Mouse (Mus musculus): Measurements from ENCODE around the gene Colec11.

DNA sequence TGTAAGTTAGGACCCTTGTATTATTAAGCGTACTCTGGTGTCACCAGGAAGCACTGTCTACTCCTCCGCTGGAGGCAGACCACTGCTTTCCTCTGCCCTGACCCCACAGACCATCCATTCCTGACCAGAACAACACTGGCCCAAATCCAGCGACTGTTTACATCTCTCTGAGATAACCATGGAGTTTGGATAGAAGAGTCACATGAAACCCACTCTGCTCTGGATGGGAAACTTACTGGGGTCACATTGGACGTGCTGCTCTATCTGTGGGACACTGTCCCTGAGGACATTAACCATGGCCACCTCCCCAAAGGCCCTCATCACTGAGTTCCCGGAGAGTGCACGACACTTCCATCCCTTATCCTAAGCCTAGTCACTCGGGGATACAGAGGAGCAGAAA, 2.2 kb upstream of the Colec11 start:
- TF ChIP-seq CTCF (IDR thresholded peaks at IDR 0.05; ENCODE audit: insufficient read depth, low read depth, low read length) (no peak), POLR2A (IDR thresholded peaks at IDR 0.05; ENCODE audit: insufficient read depth, low read depth, low read length) (no peak)
